In the genomic region with DNA sequence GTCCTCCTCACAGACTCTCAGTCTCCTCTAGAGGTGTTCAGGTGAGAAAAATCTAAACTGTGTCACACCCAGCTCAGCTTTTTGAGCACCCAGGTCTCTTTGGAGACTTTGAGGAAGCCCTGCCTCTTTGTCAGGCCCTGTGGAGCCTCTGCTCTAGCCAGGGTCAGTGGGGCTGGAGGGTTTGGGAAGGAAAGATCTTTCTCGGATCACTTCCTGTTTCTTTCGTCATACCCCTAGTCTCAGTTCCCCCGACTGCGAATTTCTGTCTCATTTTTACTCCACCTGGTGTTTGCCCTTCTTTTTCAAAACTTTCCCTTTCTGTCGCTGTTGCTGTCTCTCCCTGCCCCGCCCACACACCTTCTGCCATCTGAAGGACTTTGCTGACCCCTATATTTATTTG, we compare ENCODE assay signal across 11 mouse cellular contexts. TPM values are rescaled to one million over a fixed set of nuclear protein-coding genes. Genes with fewer than 3 reads are reported as not detected.
DNase-seq lines count a peak whose midpoint lies in the region; ATAC-seq lines count a peak whose summit lies in the region.
"Had no signal": no experiment of that assay in that cellular context is flagged by ENCODE, and none has a peak within 500 bp of the region (broad histone marks: within the 10 kb centered on the region; RNA-seq: fewer than 3 reads in every experiment).

No protein-coding gene starts in this region.

- no peak overlapping the region for H3K9ac ChIP-seq in heart, embryonic 15.5 days
- peak overlapping the region; percentile 92 for H3K9ac ChIP-seq in neural tube, embryonic 13.5 days
- H3K9ac ChIP-seq in neural tube, embryonic 15.5 days (replicated peaks): no peak overlapping the region
- H3K9ac ChIP-seq in intestine, embryonic 15.5 days: no peak overlapping the region

- no peak for ATAC-seq in heart, embryonic 15.5 days (replicated peaks; ENCODE audit: insufficient number of reproducible peaks, insufficient read depth, low FRiP score, low read depth)
- ATAC-seq in neural tube, embryonic 13.5 days (ENCODE audit: low read depth): no peak
- no peak for ATAC-seq in neural tube, embryonic 15.5 days (ENCODE audit: low FRiP score)
- no peak for ATAC-seq in intestine, embryonic 15.5 days
- ATAC-seq in monocyte, adult 5-6 weeks (replicated peaks; ENCODE audit: insufficient number of reproducible peaks, low FRiP score, low TSS enrichment, poor library complexity, severe bottlenecking): peak; percentile 48; the same call in 1 of the 2 replicates
- no peak for ATAC-seq in erythroblast, adult 5-6 weeks (replicated peaks; ENCODE audit: low FRiP score, poor library complexity, severe bottlenecking)
- ATAC-seq: forebrain, embryonic 14.5 days had no signal

- no peaks in the 10 kb centered on the region for H3K9me3 ChIP-seq in heart, embryonic 15.5 days (replicated peaks)
- no peaks in the 10 kb centered on the region for H3K9me3 ChIP-seq in neural tube, embryonic 13.5 days
- H3K9me3 ChIP-seq in neural tube, embryonic 15.5 days (replicated peaks): no peaks in the 10 kb centered on the region
- H3K9me3 ChIP-seq in intestine, embryonic 15.5 days: no peaks in the 10 kb centered on the region
- H3K9me3 ChIP-seq: G1E had no signal

- peaks cover 46% of the 10 kb centered on the region for H3K4me1 ChIP-seq in heart, embryonic 15.5 days (replicated peaks)
- peaks cover 23% of the 10 kb centered on the region for H3K4me1 ChIP-seq in neural tube, embryonic 13.5 days (replicated peaks)
- peaks cover 27% of the 10 kb centered on the region for H3K4me1 ChIP-seq in neural tube, embryonic 15.5 days
- 0 out of 2 replicates have a peak, but pooled peaks cover 8% of the 10 kb centered on the region for H3K4me1 ChIP-seq in intestine, embryonic 15.5 days (replicated peaks)

- no peak for DNase-seq in heart, adult 8-10 months (ENCODE audit: low spot score)
- no peak for DNase-seq in right cerebral cortex, postnatal 4 days
- DNase-seq: cerebellum, postnatal 14 days had no signal

- H3K27ac ChIP-seq in heart, embryonic 15.5 days: peak overlapping the region; percentile 59; the same call in 1 of the 2 replicates
- H3K27ac ChIP-seq in neural tube, embryonic 13.5 days (replicated peaks): no peak overlapping the region
- no peak overlapping the region for H3K27ac ChIP-seq in neural tube, embryonic 15.5 days (replicated peaks)
- no peak overlapping the region for H3K27ac ChIP-seq in intestine, embryonic 15.5 days

- WGBS in heart, embryonic 15.5 days: 69% methylated on average over 6 of the region's 6 CpGs
- 84% methylated on average over 6 of the region's 6 CpGs for whole genome bisulfite sequencing in neural tube, embryonic 13.5 days
- 84% methylated on average over 6 of the region's 6 CpGs for WGBS in neural tube, embryonic 15.5 days
- WGBS in intestine, embryonic 15.5 days: 68% methylated on average over 6 of the region's 6 CpGs

- peaks cover 34% of the 10 kb centered on the region for H3K36me3 ChIP-seq in heart, embryonic 15.5 days
- H3K36me3 ChIP-seq in neural tube, embryonic 13.5 days: peaks cover 68% of the 10 kb centered on the region
- peaks cover 69% of the 10 kb centered on the region for H3K36me3 ChIP-seq in neural tube, embryonic 15.5 days
- peaks cover 28% of the 10 kb centered on the region for H3K36me3 ChIP-seq in intestine, embryonic 15.5 days

- H3K4me3 ChIP-seq in heart, embryonic 15.5 days: peak overlapping the region; percentile 91; the same call in 1 of the 2 replicates
- 0 out of 2 replicates have a peak overlapping the region, but pooled peaks have one; percentile 78 for H3K4me3 ChIP-seq in neural tube, embryonic 13.5 days
- no peak overlapping the region for H3K4me3 ChIP-seq in neural tube, embryonic 15.5 days (replicated peaks)
- no peak overlapping the region for H3K4me3 ChIP-seq in intestine, embryonic 15.5 days (replicated peaks)

- no peaks in the 10 kb centered on the region for H3K27me3 ChIP-seq in heart, embryonic 15.5 days
- H3K27me3 ChIP-seq in neural tube, embryonic 13.5 days: no peaks in the 10 kb centered on the region
- no peaks in the 10 kb centered on the region for H3K27me3 ChIP-seq in neural tube, embryonic 15.5 days (replicated peaks)
- H3K27me3 ChIP-seq in intestine, embryonic 15.5 days (replicated peaks): no peaks in the 10 kb centered on the region

- peak overlapping the region; percentile 95 for H3K4me2 ChIP-seq in heart, embryonic 15.5 days
- H3K4me2 ChIP-seq in neural tube, embryonic 13.5 days: peak overlapping the region; percentile 79; the same call in 1 of the 2 replicates
- H3K4me2 ChIP-seq in neural tube, embryonic 15.5 days: no peak overlapping the region
- peak overlapping the region; percentile 17; the same call in 1 of the 2 replicates for H3K4me2 ChIP-seq in intestine, embryonic 15.5 days (replicated peaks)

RNA-seq across cellular contexts. Expression of a gene that starts 1.6 kb away (rescaled TPM):
- polyA plus RNA-seq in heart, embryonic 15.5 days (2015; fragmentation: Nextera tagmentation; extraction: Ambion mirVana): 9.7 and 14.5 TPM in 2 replicates
- 1 to 10 TPM; 7.4 to 9.2 (median 8.0) TPM for total RNA-seq in heart, adult 8-10 months (2022)
- polyA plus RNA-seq in neural tube, embryonic 13.5 days (2015; fragmentation: Nextera tagmentation; extraction: Ambion mirVana): 20.7 and 23.9 TPM in 2 replicates
- 33.3 and 40.0 TPM in 2 replicates for polyA plus RNA-seq in neural tube, embryonic 15.5 days (2015; fragmentation: Nextera tagmentation; extraction: Ambion mirVana)
- polyA plus RNA-seq in intestine, embryonic 15.5 days (2015; fragmentation: Nextera tagmentation; extraction: Ambion mirVana): 10.4 and 12.0 TPM in 2 replicates
- 1.8 to 7.4 TPM (median 4.9 TPM) in 3 replicates for total RNA-seq in monocyte, adult 5-6 weeks (2017)
- 2.7 and 4.2 TPM in 2 replicates for total RNA-seq in erythroblast, adult 5-6 weeks (2015; ENCODE audit: low replicate concordance)
- 1.8 and 3.7 TPM in 2 replicates for total RNA-seq in erythroblast, adult 5-6 weeks (2017; ENCODE audit: low replicate concordance)

RNA-seq across cellular contexts. Expression of a gene that starts 16.4 kb away (rescaled TPM):
- 0.06 and 0.22 TPM in 2 replicates for polyA plus RNA-seq in heart, embryonic 15.5 days (2015; fragmentation: Nextera tagmentation; extraction: Ambion mirVana)
- under 1 TPM in 3 of 4 experiments, not detected in 1; 0.03 to 0.32 (median 0.28) TPM for total RNA-seq in heart, adult 8-10 months (2022)
- 12.1 and 12.2 TPM in 2 replicates for polyA plus RNA-seq in neural tube, embryonic 13.5 days (2015; fragmentation: Nextera tagmentation; extraction: Ambion mirVana)
- polyA plus RNA-seq in neural tube, embryonic 15.5 days (2015; fragmentation: Nextera tagmentation; extraction: Ambion mirVana): 8.2 and 10.8 TPM in 2 replicates
- 0.64 and 1.3 TPM in 2 replicates for polyA plus RNA-seq in intestine, embryonic 15.5 days (2015; fragmentation: Nextera tagmentation; extraction: Ambion mirVana)
- 0.48 to 2.7 TPM (median 0.68 TPM) in 3 replicates for total RNA-seq in monocyte, adult 5-6 weeks (2017)
- total RNA-seq in erythroblast, adult 5-6 weeks (2015; ENCODE audit: low replicate concordance): 1.9 and 5.0 TPM in 2 replicates
- total RNA-seq in erythroblast, adult 5-6 weeks (2017; ENCODE audit: low replicate concordance): 0.09 and 1.8 TPM in 2 replicates
- polyA plus RNA-seq: G1E had no signal

RNA-seq across cellular contexts. Expression of a gene that starts 26.1 kb away (rescaled TPM):
- 28.8 and 36.3 TPM in 2 replicates for polyA plus RNA-seq in heart, embryonic 15.5 days (2015; fragmentation: Nextera tagmentation; extraction: Ambion mirVana)
- 10 to 100 TPM; 13.7 to 24.9 (median 21.2) TPM for total RNA-seq in heart, adult 8-10 months (2022)
- 183 and 204 TPM in 2 replicates for polyA plus RNA-seq in neural tube, embryonic 13.5 days (2015; fragmentation: Nextera tagmentation; extraction: Ambion mirVana)
- 187 and 210 TPM in 2 replicates for polyA plus RNA-seq in neural tube, embryonic 15.5 days (2015; fragmentation: Nextera tagmentation; extraction: Ambion mirVana)
- polyA plus RNA-seq in intestine, embryonic 15.5 days (2015; fragmentation: Nextera tagmentation; extraction: Ambion mirVana): 62.6 and 65.0 TPM in 2 replicates
- 34.7 to 78.2 TPM (median 74.6 TPM) in 3 replicates for total RNA-seq in monocyte, adult 5-6 weeks (2017)
- total RNA-seq in erythroblast, adult 5-6 weeks (2015; ENCODE audit: low replicate concordance): 4.2 and 20.9 TPM in 2 replicates
- total RNA-seq in erythroblast, adult 5-6 weeks (2017; ENCODE audit: low replicate concordance): 47.5 and 61.2 TPM in 2 replicates

RNA-seq across cellular contexts. Expression of a gene that starts 43.4 kb away (rescaled TPM):
- polyA plus RNA-seq in heart, embryonic 15.5 days (2015; fragmentation: Nextera tagmentation; extraction: Ambion mirVana): 5.5 and 6.9 TPM in 2 replicates
- total RNA-seq in heart, adult 8-10 months (2022): 10 to 100 TPM; 16.6 to 23.6 (median 21.4) TPM
- 12.7 and 13.5 TPM in 2 replicates for polyA plus RNA-seq in neural tube, embryonic 13.5 days (2015; fragmentation: Nextera tagmentation; extraction: Ambion mirVana)
- 16.8 and 18.6 TPM in 2 replicates for polyA plus RNA-seq in neural tube, embryonic 15.5 days (2015; fragmentation: Nextera tagmentation; extraction: Ambion mirVana)
- polyA plus RNA-seq in intestine, embryonic 15.5 days (2015; fragmentation: Nextera tagmentation; extraction: Ambion mirVana): 36.1 and 43.3 TPM in 2 replicates
- 6.2 to 10.0 TPM (median 8.4 TPM) in 3 replicates for total RNA-seq in monocyte, adult 5-6 weeks (2017)
- 0.63 and 23.8 TPM in 2 replicates for total RNA-seq in erythroblast, adult 5-6 weeks (2015; ENCODE audit: low replicate concordance)
- total RNA-seq in erythroblast, adult 5-6 weeks (2017; ENCODE audit: low replicate concordance): not detected in 2 replicates

Comparison
In these comparisons a context has a peak if more than half of its experiments do, and no peak if none do; other contexts are left out.
1. H3K4me3 ChIP-seq: peak in heart, embryonic 15.5 days (single experiment) and neural tube, embryonic 13.5 days (single experiment); none in neural tube, embryonic 15.5 days (single experiment) and intestine, embryonic 15.5 days (single experiment).